ENCODE assay signal across 9 mouse cellular contexts in genomic region chr19:5071077-5071476, GRCm38 (mm10). TPM values are rescaled to one million over a fixed set of nuclear protein-coding genes. Genes with fewer than 3 reads are reported as not detected.
DNase-seq lines count a peak whose midpoint lies in the region; ATAC-seq and TF ChIP-seq lines count a peak whose summit lies in the region.
"Had no signal": no experiment of that assay in that cellular context is flagged by ENCODE, and none has a peak within 500 bp of the region (broad histone marks: within the 10 kb centered on the region; RNA-seq: fewer than 3 reads in every experiment).

No protein-coding gene starts in this region.

- 5% methylated on average over 11 of the region's 11 CpGs for WGBS in lung, embryonic 14.5 days
- 5% methylated on average over 11 of the region's 11 CpGs for WGBS in forebrain, embryonic 16.5 days
- 17% methylated on average over 11 of the region's 11 CpGs for WGBS in liver, embryonic 13.5 days (ENCODE audit: insufficient replicate concordance)
- WGBS in stomach, embryonic 15.5 days: 8% methylated on average over 11 of the region's 11 CpGs
- WGBS in cerebellum, adult 2 months: 48% methylated on average over 11 of the region's 11 CpGs

- TF ChIP-seq CTCF in lung, embryonic 14.5 days (IDR thresholded peaks at IDR 0.05; ENCODE audit: low read depth): no peak
- TF ChIP-seq CTCF in cerebellum, adult 2 months (IDR thresholded peaks at IDR 0.05; ENCODE audit: borderline replicate concordance, insufficient read depth, low read depth, low read length): no peak

- H3K4me3 ChIP-seq in lung, embryonic 14.5 days (ENCODE audit: low read depth, low read length): peak overlapping the region; percentile 62
- H3K4me3 ChIP-seq in forebrain, embryonic 16.5 days (replicated peaks; ENCODE audit: low read length): peak overlapping the region; percentile 45
- H3K4me3 ChIP-seq in liver, embryonic 13.5 days (replicated peaks): peak overlapping the region; percentile 59
- H3K4me3 ChIP-seq in stomach, embryonic 15.5 days (replicated peaks): peak overlapping the region; percentile 58
- H3K4me3 ChIP-seq in cerebellum, adult 2 months (replicated peaks; ENCODE audit: insufficient read depth, low read depth, low read length): no peak overlapping the region

- no peaks in the 10 kb centered on the region for H3K36me3 ChIP-seq in lung, embryonic 14.5 days (ENCODE audit: insufficient read depth)
- H3K36me3 ChIP-seq in forebrain, embryonic 16.5 days (ENCODE audit: control insufficient read depth, insufficient read depth): no peaks in the 10 kb centered on the region
- H3K36me3 ChIP-seq in liver, embryonic 13.5 days: no peaks in the 10 kb centered on the region
- H3K36me3 ChIP-seq in stomach, embryonic 15.5 days: no peaks in the 10 kb centered on the region

- peaks cover 32% of the 10 kb centered on the region; the same call in 1 of the 2 replicates for H3K27me3 ChIP-seq in lung, embryonic 14.5 days (ENCODE audit: insufficient read depth, low read length)
- peaks cover 6% of the 10 kb centered on the region; the same call in 1 of the 2 replicates for H3K27me3 ChIP-seq in forebrain, embryonic 16.5 days (replicated peaks; ENCODE audit: control insufficient read depth, insufficient read depth, low read length)
- H3K27me3 ChIP-seq in liver, embryonic 13.5 days: peaks cover 68% of the 10 kb centered on the region
- peaks cover 5% of the 10 kb centered on the region; the same call in 1 of the 2 replicates for H3K27me3 ChIP-seq in stomach, embryonic 15.5 days (replicated peaks)
- no peaks in the 10 kb centered on the region for H3K27me3 ChIP-seq in cerebellum, adult 2 months (ENCODE audit: control insufficient read depth, insufficient read depth, low read length)

- peak overlapping the region; percentile 86 for H3K27ac ChIP-seq in lung, embryonic 14.5 days (ENCODE audit: low read depth)
- H3K27ac ChIP-seq in forebrain, embryonic 16.5 days (ENCODE audit: low read length): peak overlapping the region; percentile 60
- H3K27ac ChIP-seq in liver, embryonic 13.5 days: peak overlapping the region; percentile 7; the same call in 1 of the 2 replicates
- H3K27ac ChIP-seq in stomach, embryonic 15.5 days: peak overlapping the region; percentile 92
- H3K27ac ChIP-seq in cerebellum, adult 2 months (ENCODE audit: insufficient read depth, low read length): no peak overlapping the region

- peaks cover 18% of the 10 kb centered on the region for H3K4me1 ChIP-seq in lung, embryonic 14.5 days (ENCODE audit: insufficient read depth)
- H3K4me1 ChIP-seq in forebrain, embryonic 16.5 days (replicated peaks; ENCODE audit: control insufficient read depth, insufficient read depth, low read length): peaks cover 35% of the 10 kb centered on the region
- H3K4me1 ChIP-seq in liver, embryonic 13.5 days (replicated peaks): peaks cover 63% of the 10 kb centered on the region
- H3K4me1 ChIP-seq in stomach, embryonic 15.5 days: peaks cover 46% of the 10 kb centered on the region
- H3K4me1 ChIP-seq in cerebellum, adult 2 months (ENCODE audit: control insufficient read depth, insufficient read depth, low read length): peaks cover 10% of the 10 kb centered on the region

- H3K9me3 ChIP-seq in lung, embryonic 14.5 days (ENCODE audit: low read depth, low read length): no peaks in the 10 kb centered on the region
- H3K9me3 ChIP-seq in forebrain, embryonic 16.5 days (ENCODE audit: control insufficient read depth, low read length): no peaks in the 10 kb centered on the region
- no peaks in the 10 kb centered on the region for H3K9me3 ChIP-seq in liver, embryonic 13.5 days (replicated peaks)
- no peaks in the 10 kb centered on the region for H3K9me3 ChIP-seq in stomach, embryonic 15.5 days

- peak overlapping the region; percentile 77 for H3K4me2 ChIP-seq in lung, embryonic 14.5 days
- H3K4me2 ChIP-seq in forebrain, embryonic 16.5 days (ENCODE audit: low read length): peak overlapping the region; percentile 71
- peak overlapping the region; percentile 84 for H3K4me2 ChIP-seq in liver, embryonic 13.5 days
- peak overlapping the region; percentile 79 for H3K4me2 ChIP-seq in stomach, embryonic 15.5 days

- DNase-seq in lung, embryonic 14.5 days: no peak
- no peak for DNase-seq in lung, postnatal 14 days
- no peak for DNase-seq in liver, embryonic 13.5 days
- DNase-seq in embryo, embryonic 10.5 days (ENCODE audit: low spot score): no peak
- no peak for DNase-seq in cerebellum, adult 2 months
- DNase-seq in thymus, postnatal 0 days (ENCODE audit: low spot score): no peak
- DNase-seq: cerebellum, postnatal 36 days had no signal

- no peak for TF ChIP-seq POLR2A in cerebellum, adult 2 months (IDR thresholded peaks at IDR 0.05; ENCODE audit: borderline replicate concordance, insufficient read depth, low read length)

- no peak for ATAC-seq in lung, embryonic 14.5 days (ENCODE audit: insufficient read depth)
- ATAC-seq in forebrain, embryonic 16.5 days: no peak
- ATAC-seq in liver, embryonic 13.5 days (ENCODE audit: low read depth): no peak
- no peak for ATAC-seq in stomach, embryonic 15.5 days (ENCODE audit: insufficient read depth, low FRiP score, low read depth)

- H3K9ac ChIP-seq in lung, embryonic 14.5 days: peak overlapping the region; percentile 57
- H3K9ac ChIP-seq in forebrain, embryonic 16.5 days (replicated peaks; ENCODE audit: low read depth, low read length): peak overlapping the region; percentile 52
- peak overlapping the region; percentile 67 for H3K9ac ChIP-seq in liver, embryonic 13.5 days
- H3K9ac ChIP-seq in stomach, embryonic 15.5 days: peak overlapping the region; percentile 29; the same call in 1 of the 2 replicates

RNA-seq across cellular contexts. Expression of gene Cd248, which starts 3.2 kb away (rescaled TPM):
- polyA plus RNA-seq in lung, embryonic 14.5 days (2014; fragmentation: Nextera tagmentation; extraction: Ambion mirVana): 105 and 110 TPM in 2 replicates
- 11.9 and 14.3 TPM in 2 replicates for polyA plus RNA-seq in forebrain, embryonic 16.5 days (2015; fragmentation: Nextera tagmentation; extraction: Ambion mirVana)
- 3.1 and 3.7 TPM in 2 replicates for polyA plus RNA-seq in liver, embryonic 13.5 days (2015; fragmentation: Nextera tagmentation; extraction: Ambion mirVana)
- 58.4 and 68.3 TPM in 2 replicates for polyA plus RNA-seq in stomach, embryonic 15.5 days (2015; fragmentation: Nextera tagmentation; extraction: Ambion mirVana)
- 4.5 and 4.9 TPM in 2 replicates for polyA plus RNA-seq in cerebellum, adult 2 months (2012; rRNA removed)
- 4.1 and 7.1 TPM in 2 replicates for polyA plus RNA-seq in thymus, postnatal 0 days (2015; fragmentation: Nextera tagmentation; extraction: Ambion mirVana)

RNA-seq across cellular contexts. Expression of gene Tmem151a, which starts 14.3 kb away (rescaled TPM):
- 3.1 and 4.4 TPM in 2 replicates for polyA plus RNA-seq in lung, embryonic 14.5 days (2014; fragmentation: Nextera tagmentation; extraction: Ambion mirVana)
- polyA plus RNA-seq in forebrain, embryonic 16.5 days (2015; fragmentation: Nextera tagmentation; extraction: Ambion mirVana): 8.0 and 15.8 TPM in 2 replicates
- polyA plus RNA-seq in liver, embryonic 13.5 days (2015; fragmentation: Nextera tagmentation; extraction: Ambion mirVana): 0.49 and 0.89 TPM in 2 replicates
- polyA plus RNA-seq in stomach, embryonic 15.5 days (2015; fragmentation: Nextera tagmentation; extraction: Ambion mirVana): 5.9 and 6.4 TPM in 2 replicates
- 84.0 and 102 TPM in 2 replicates for polyA plus RNA-seq in cerebellum, adult 2 months (2012; rRNA removed)
- polyA plus RNA-seq in thymus, postnatal 0 days (2015; fragmentation: Nextera tagmentation; extraction: Ambion mirVana): 0.32 and 0.33 TPM in 2 replicates

RNA-seq across cellular contexts. Expression of gene Yif1a, which starts 17.3 kb away (rescaled TPM):
- 99.2 and 105 TPM in 2 replicates for polyA plus RNA-seq in lung, embryonic 14.5 days (2014; fragmentation: Nextera tagmentation; extraction: Ambion mirVana)
- polyA plus RNA-seq in forebrain, embryonic 16.5 days (2015; fragmentation: Nextera tagmentation; extraction: Ambion mirVana): 54.0 and 56.0 TPM in 2 replicates
- 45.5 and 46.6 TPM in 2 replicates for polyA plus RNA-seq in liver, embryonic 13.5 days (2015; fragmentation: Nextera tagmentation; extraction: Ambion mirVana)
- 101 TPM in 2 replicates for polyA plus RNA-seq in stomach, embryonic 15.5 days (2015; fragmentation: Nextera tagmentation; extraction: Ambion mirVana)
- 98.4 and 103 TPM in 2 replicates for polyA plus RNA-seq in cerebellum, adult 2 months (2012; rRNA removed)
- 65.9 and 75.7 TPM in 2 replicates for polyA plus RNA-seq in thymus, postnatal 0 days (2015; fragmentation: Nextera tagmentation; extraction: Ambion mirVana)

RNA-seq across cellular contexts. Expression of gene Rin1, which starts 20.8 kb away (rescaled TPM):
- 4.0 and 5.9 TPM in 2 replicates for polyA plus RNA-seq in lung, embryonic 14.5 days (2014; fragmentation: Nextera tagmentation; extraction: Ambion mirVana)
- polyA plus RNA-seq in forebrain, embryonic 16.5 days (2015; fragmentation: Nextera tagmentation; extraction: Ambion mirVana): 1.3 and 1.9 TPM in 2 replicates
- polyA plus RNA-seq in liver, embryonic 13.5 days (2015; fragmentation: Nextera tagmentation; extraction: Ambion mirVana): 0.33 and 0.36 TPM in 2 replicates
- 2.3 and 3.6 TPM in 2 replicates for polyA plus RNA-seq in stomach, embryonic 15.5 days (2015; fragmentation: Nextera tagmentation; extraction: Ambion mirVana)
- polyA plus RNA-seq in cerebellum, adult 2 months (2012; rRNA removed): 2.8 and 3.7 TPM in 2 replicates
- polyA plus RNA-seq in thymus, postnatal 0 days (2015; fragmentation: Nextera tagmentation; extraction: Ambion mirVana): 0.84 and 1.1 TPM in 2 replicates

RNA-seq across cellular contexts. Expression of gene Cnih2, which starts 27.2 kb away (rescaled TPM):
- polyA plus RNA-seq in lung, embryonic 14.5 days (2014; fragmentation: Nextera tagmentation; extraction: Ambion mirVana): 14.8 and 15.3 TPM in 2 replicates
- polyA plus RNA-seq in forebrain, embryonic 16.5 days (2015; fragmentation: Nextera tagmentation; extraction: Ambion mirVana): 297 and 347 TPM in 2 replicates
- 1.3 and 1.4 TPM in 2 replicates for polyA plus RNA-seq in liver, embryonic 13.5 days (2015; fragmentation: Nextera tagmentation; extraction: Ambion mirVana)
- polyA plus RNA-seq in stomach, embryonic 15.5 days (2015; fragmentation: Nextera tagmentation; extraction: Ambion mirVana): 15.1 and 16.6 TPM in 2 replicates
- polyA plus RNA-seq in cerebellum, adult 2 months (2012; rRNA removed): 89.3 and 90.3 TPM in 2 replicates
- 0.91 and 1.2 TPM in 2 replicates for polyA plus RNA-seq in thymus, postnatal 0 days (2015; fragmentation: Nextera tagmentation; extraction: Ambion mirVana)
